Mouse (Mus musculus): ENCODE data around the gene Esrrg. TPM values are rescaled to one million over a fixed set of nuclear protein-coding genes. Genes with fewer than 3 reads are reported as not detected.

The Esrrg gene
- polyA plus RNA-seq, 1 experiment from 2014 or later: 51.4 TPM

- Histone ChIP-seq H3K4me1 (ENCODE audit: control insufficient read depth, insufficient read depth, low read length) (peaks cover 35% of the 10 kb centered on the region; the same call in 1 of the 2 replicates), H3K27ac (ENCODE audit: low read depth, low read length) (no peak overlapping the region), H3K9ac (replicated peaks; ENCODE audit: low read depth, low read length) (no peak overlapping the region), H3K4me2 (ENCODE audit: low read depth, low read length) (peak overlapping the region; percentile 24; the same call in 1 of the 2 replicates), H3K27me3 (ENCODE audit: control insufficient read depth, insufficient read depth, low read length) (peaks cover 35% of the 10 kb centered on the region), H3K36me3 (ENCODE audit: control insufficient read depth, insufficient read depth, low read length) (no peaks in the 10 kb centered on the region), H3K4me3 (ENCODE audit: low read depth, low read length) (no peak overlapping the region), H3K9me3 (ENCODE audit: control insufficient read depth, low read length) (no peaks in the 10 kb centered on the region)
- no peak for ATAC-seq (ENCODE audit: low read depth)
- 1% methylated on average over 47 of the region's 47 CpGs for WGBS
These were observed 1.2 kb upstream of the Esrrg start for GRCm38 (mm10) chr1:187607065-187608047.

- Histone ChIP-seq H3K27me3 (ENCODE audit: control insufficient read depth, insufficient read depth, low read length) (peaks cover 35% of the 10 kb centered on the region), H3K4me3 (ENCODE audit: low read depth, low read length) (peak overlapping the region; percentile 27), H3K36me3 (ENCODE audit: control insufficient read depth, insufficient read depth, low read length) (no peaks in the 10 kb centered on the region), H3K4me1 (ENCODE audit: control insufficient read depth, insufficient read depth, low read length) (peaks cover 35% of the 10 kb centered on the region; the same call in 1 of the 2 replicates), H3K4me2 (ENCODE audit: low read depth, low read length) (peak overlapping the region; percentile 68), H3K9ac (replicated peaks; ENCODE audit: low read depth, low read length) (peak overlapping the region; percentile 0; the same call in 1 of the 2 replicates), H3K9me3 (ENCODE audit: control insufficient read depth, low read length) (no peaks in the 10 kb centered on the region), H3K27ac (ENCODE audit: low read depth, low read length) (no peak overlapping the region)
- WGBS: under 1% methylated on average over 72 of the region's 72 CpGs
- ATAC-seq (ENCODE audit: low read depth): 0 out of 2 replicates have a peak, but pooled peaks have one; percentile 25
These were observed 646 bp downstream of the Esrrg start for GRCm38 (mm10) chr1:187609021-187609852.

GRCm38 (mm10) chr1:187609853-187610230 lies 1.3 kb downstream of the Esrrg start:
- ATAC-seq (ENCODE audit: low read depth): no peak
- WGBS: 4% methylated on average over 16 of the region's 16 CpGs
- H3K27me3 ChIP-seq (ENCODE audit: control insufficient read depth, insufficient read depth, low read length): peaks cover 31% of the 10 kb centered on the region
- H3K27ac ChIP-seq (ENCODE audit: low read depth, low read length): no peak overlapping the region
- peak overlapping the region; percentile 27 for H3K4me3 ChIP-seq (ENCODE audit: low read depth, low read length)
- no peaks in the 10 kb centered on the region for H3K36me3 ChIP-seq (ENCODE audit: control insufficient read depth, insufficient read depth, low read length)
- H3K4me1 ChIP-seq (ENCODE audit: control insufficient read depth, insufficient read depth, low read length): peaks cover 32% of the 10 kb centered on the region; the same call in 1 of the 2 replicates
- peak overlapping the region; percentile 68 for H3K4me2 ChIP-seq (ENCODE audit: low read depth, low read length)
- H3K9me3 ChIP-seq (ENCODE audit: control insufficient read depth, low read length): no peaks in the 10 kb centered on the region
- no peak overlapping the region for H3K9ac ChIP-seq (replicated peaks; ENCODE audit: low read depth, low read length)

- peaks cover 30% of the 10 kb centered on the region for H3K27me3 ChIP-seq (ENCODE audit: control insufficient read depth, insufficient read depth, low read length)
- WGBS: 27% methylated on average over 9 of the region's 9 CpGs
- no peak overlapping the region for H3K27ac ChIP-seq (ENCODE audit: low read depth, low read length)
- no peak overlapping the region for H3K9ac ChIP-seq (replicated peaks; ENCODE audit: low read depth, low read length)
- no peak for ATAC-seq (ENCODE audit: low read depth)
- no peaks in the 10 kb centered on the region for H3K36me3 ChIP-seq (ENCODE audit: control insufficient read depth, insufficient read depth, low read length)
- H3K4me3 ChIP-seq (ENCODE audit: low read depth, low read length): no peak overlapping the region
- no peaks in the 10 kb centered on the region for H3K9me3 ChIP-seq (ENCODE audit: control insufficient read depth, low read length)
- peaks cover 26% of the 10 kb centered on the region; the same call in 1 of the 2 replicates for H3K4me1 ChIP-seq (ENCODE audit: control insufficient read depth, insufficient read depth, low read length)
- H3K4me2 ChIP-seq (ENCODE audit: low read depth, low read length): no peak overlapping the region; the same call in 1 of the 2 replicates
These were observed 1.9 kb downstream of the Esrrg start for GRCm38 (mm10) chr1:187610336-187610948.

GRCm38 (mm10) chr1:187611925-187612324 lies 3.3 kb downstream of the Esrrg start:
- no peak for ATAC-seq (ENCODE audit: low read depth)

GRCm38 (mm10) chr1:187613277-187613676 lies 4.7 kb downstream of the Esrrg start:
- no peak for ATAC-seq (ENCODE audit: low read depth)
- H3K9me3 ChIP-seq (ENCODE audit: control insufficient read depth, low read length): no peaks in the 10 kb centered on the region
- no peaks in the 10 kb centered on the region for H3K36me3 ChIP-seq (ENCODE audit: control insufficient read depth, insufficient read depth, low read length)
- peaks cover 9% of the 10 kb centered on the region; the same call in 1 of the 2 replicates for H3K4me1 ChIP-seq (ENCODE audit: control insufficient read depth, insufficient read depth, low read length)
- no peak overlapping the region for H3K4me2 ChIP-seq (ENCODE audit: low read depth, low read length)
- peaks cover 19% of the 10 kb centered on the region for H3K27me3 ChIP-seq (ENCODE audit: control insufficient read depth, insufficient read depth, low read length)
- no peak overlapping the region for H3K4me3 ChIP-seq (ENCODE audit: low read depth, low read length)
- H3K27ac ChIP-seq (ENCODE audit: low read depth, low read length): no peak overlapping the region
- WGBS: 79% methylated on average over 3 of the region's 3 CpGs
- H3K9ac ChIP-seq (replicated peaks; ENCODE audit: low read depth, low read length): no peak overlapping the region

More at GRCm38 (mm10) chr1:187611925-187612324, 3.3 kb downstream of the Esrrg start:
- H3K36me3 ChIP-seq (ENCODE audit: control insufficient read depth, insufficient read depth, low read length): no peaks in the 10 kb centered on the region
- peaks cover 30% of the 10 kb centered on the region for H3K27me3 ChIP-seq (ENCODE audit: control insufficient read depth, insufficient read depth, low read length)
- no peak overlapping the region for H3K4me2 ChIP-seq (ENCODE audit: low read depth, low read length)
- no peak overlapping the region for H3K27ac ChIP-seq (ENCODE audit: low read depth, low read length)
- peaks cover 14% of the 10 kb centered on the region; the same call in 1 of the 2 replicates for H3K4me1 ChIP-seq (ENCODE audit: control insufficient read depth, insufficient read depth, low read length)
- no peaks in the 10 kb centered on the region for H3K9me3 ChIP-seq (ENCODE audit: control insufficient read depth, low read length)
- no peak overlapping the region for H3K9ac ChIP-seq (replicated peaks; ENCODE audit: low read depth, low read length)
- H3K4me3 ChIP-seq (ENCODE audit: low read depth, low read length): no peak overlapping the region
- WGBS: 51% methylated on average over 5 of the region's 5 CpGs

GRCm38 (mm10) chr1:187623981-187624380 lies 15.4 kb downstream of the Esrrg start:
- Histone ChIP-seq H3K9me3 (ENCODE audit: control insufficient read depth, low read length) (no peaks in the 10 kb centered on the region), H3K9ac (replicated peaks; ENCODE audit: low read depth, low read length) (no peak overlapping the region), H3K27ac (ENCODE audit: low read depth, low read length) (no peak overlapping the region), H3K27me3 (ENCODE audit: control insufficient read depth, insufficient read depth, low read length) (no peaks in the 10 kb centered on the region), H3K36me3 (ENCODE audit: control insufficient read depth, insufficient read depth, low read length) (no peaks in the 10 kb centered on the region), H3K4me1 (ENCODE audit: control insufficient read depth, insufficient read depth, low read length) (no peaks in the 10 kb centered on the region), H3K4me2 (ENCODE audit: low read depth, low read length) (no peak overlapping the region), H3K4me3 (ENCODE audit: low read depth, low read length) (no peak overlapping the region)
- 87% methylated on average over 3 of the region's 3 CpGs for WGBS
- ATAC-seq (ENCODE audit: low read depth): no peak

- H3K4me3 ChIP-seq (ENCODE audit: low read depth, low read length): no peak overlapping the region
- H3K4me1 ChIP-seq (ENCODE audit: control insufficient read depth, insufficient read depth, low read length): no peaks in the 10 kb centered on the region
- no peaks in the 10 kb centered on the region for H3K36me3 ChIP-seq (ENCODE audit: control insufficient read depth, insufficient read depth, low read length)
- H3K9me3 ChIP-seq (ENCODE audit: control insufficient read depth, low read length): no peaks in the 10 kb centered on the region
- no peak for ATAC-seq (ENCODE audit: low read depth)
- no peak overlapping the region for H3K27ac ChIP-seq (ENCODE audit: low read depth, low read length)
- H3K9ac ChIP-seq (replicated peaks; ENCODE audit: low read depth, low read length): no peak overlapping the region
- H3K4me2 ChIP-seq (ENCODE audit: low read depth, low read length): no peak overlapping the region
- H3K27me3 ChIP-seq (ENCODE audit: control insufficient read depth, insufficient read depth, low read length): no peaks in the 10 kb centered on the region
- 87% methylated on average over 8 of the region's 8 CpGs for WGBS
These were observed 21.8 kb downstream of the Esrrg start for GRCm38 (mm10) chr1:187630361-187630760.
